Mouse (Mus musculus) liver, adult 2 months (tissue): Measurements from ENCODE around the gene Zmym1. TPM values are rescaled to one million over a fixed set of nuclear protein-coding genes. Genes with fewer than 3 reads are reported as not detected.

Source experiments
- DNase-seq: peaks from one replicate; pipeline ENCODE4 v3.0.0-alpha.2; 2011; ENCODE audit warnings: low read depth, low spot score; ENCODE audit errors: extremely low read depth
- H3K27ac ChIP-seq: fragments of 200-500 bp; replicated peaks from 2 replicates; pipeline ENCODE4 v1.5.1; 2012; ENCODE audit warnings: low read depth, mild to moderate bottlenecking, control low read depth, inconsistent platforms, low read length; ENCODE audit not compliant: insufficient read depth
- H3K27me3 ChIP-seq: fragments of 200-500 bp; 2 replicates; pipeline ENCODE4 v1.6.1; 2012; ENCODE audit warnings: mild to moderate bottlenecking, moderate library complexity, low read length, inconsistent platforms; ENCODE audit not compliant: control insufficient read depth, insufficient read depth
- H3K36me3 ChIP-seq: fragments of 200-500 bp; 2 replicates; pipeline ENCODE4 v1.6.1; 2012; ENCODE audit warnings: low read length, inconsistent platforms; ENCODE audit not compliant: control insufficient read depth, insufficient read depth
- H3K4me1 ChIP-seq: fragments of 200-500 bp; 2 replicates; pipeline ENCODE4 v1.6.1; 2011; ENCODE audit warnings: low read length; ENCODE audit not compliant: control insufficient read depth, insufficient read depth
- H3K4me3 ChIP-seq: fragments of 200-500 bp; 2 replicates; pipeline ENCODE4 v1.5.1; 2011; ENCODE audit warnings: low read depth, mild to moderate bottlenecking, control low read depth, low read length, moderate library complexity; ENCODE audit not compliant: insufficient read depth
- H3K79me2 ChIP-seq: fragments of 200-500 bp; 2 replicates; pipeline ENCODE4 v1.6.1; 2012; ENCODE audit warnings: inconsistent platforms, mild to moderate bottlenecking, low read length, moderate library complexity; ENCODE audit not compliant: control insufficient read depth, insufficient read depth
- H3K9ac ChIP-seq: fragments of 200-500 bp; 2 replicates; pipeline ENCODE4 v1.6.1; 2012; ENCODE audit warnings: low read depth, mild to moderate bottlenecking, control low read depth, inconsistent platforms, low read length
- CTCF ChIP-seq: fragments of 200-500 bp; IDR thresholded peaks from 2 replicates; pipeline ENCODE4 v1.5.1; 2011; ENCODE audit warnings: low read depth, low read length, control low read depth
- POLR2A ChIP-seq: fragments of 200-500 bp; IDR thresholded peaks from 2 replicates; pipeline ENCODE4 v1.6.1; 2011; ENCODE audit warnings: low read length, control low read depth; ENCODE audit not compliant: insufficient read depth; ENCODE audit errors: extremely low read depth
- WGBS: fragments of 180-500 bp; shearing (Covaris S2); methylation state at CpG from one replicate; pipeline ENCODE4 v1.1.7; 2018; 5-methylcytosine and 5-hydroxymethylcytosine counted together
- polyA plus RNA-seq: library from polyadenylated mRNA; depleted of rRNA; stranded (reverse); fragments of >200 nt; gene quantifications from 2 replicates; pipeline ENCODE4 v1.2.3, GENCODE M21; 2012
- total RNA-seq: library from RNA; depleted of rRNA; stranded (reverse); fragments of >200 nt; gene quantifications from 2 replicates; pipeline ENCODE4 v1.2.3, GENCODE M21; 2014

The Zmym1 gene
- total and polyA plus RNA-seq, 2 experiments: 0.62 to 5.0 TPM

DNA sequence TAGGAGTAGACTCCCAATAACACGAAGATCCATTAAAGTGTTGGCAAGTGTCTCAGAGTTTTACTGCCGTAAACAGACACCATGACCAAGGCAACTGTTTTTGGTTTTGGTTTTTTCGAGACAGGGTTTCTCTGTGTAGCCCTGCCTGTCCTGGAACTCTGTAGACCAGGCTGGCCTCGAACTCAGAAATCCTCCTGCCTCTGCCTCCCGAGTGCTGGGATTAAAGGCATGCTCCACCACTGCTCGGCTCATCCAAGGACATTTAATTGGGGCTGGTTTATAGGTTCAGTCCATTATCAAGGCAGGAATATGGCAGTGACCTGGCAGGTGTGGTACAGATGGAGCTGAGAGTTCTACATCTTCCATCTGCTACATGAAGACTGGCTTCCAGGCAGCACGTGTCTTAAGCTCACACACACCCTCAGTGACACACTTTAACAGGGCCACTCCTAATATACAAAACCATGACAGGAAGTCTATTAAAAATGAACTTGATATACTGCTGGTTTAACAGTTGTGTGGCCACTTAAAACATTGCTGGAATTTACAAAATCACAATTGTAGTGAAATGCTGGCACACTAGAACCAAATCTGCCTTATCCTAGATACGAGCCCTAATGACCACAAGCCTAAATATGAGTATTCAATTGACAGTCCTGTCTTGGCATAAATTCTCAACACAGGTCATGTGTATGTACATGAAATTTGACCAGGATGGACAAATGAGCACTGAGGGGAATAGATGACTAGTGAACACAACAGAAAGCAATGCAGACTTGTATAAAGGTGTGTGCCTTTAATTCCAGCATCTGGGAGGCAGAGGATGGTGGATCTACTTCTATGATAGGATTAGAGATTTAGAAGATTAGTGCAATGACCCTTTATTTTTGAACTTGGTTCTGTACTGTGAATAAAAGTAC, 22.8 kb downstream of the Zmym1 start:
- H3K36me3 ChIP-seq: peaks cover 61% of the 10 kb centered on the region
- 91% methylated on average over 8 of the region's 8 CpGs for WGBS

GRCm38 (mm10) chr4:127037158-127037557, 23.8 kb downstream of the Zmym1 start:
- no peak overlapping the region for H3K9ac ChIP-seq
- WGBS: 63% methylated on average over 3 of the region's 3 CpGs
- peaks cover 70% of the 10 kb centered on the region for H3K36me3 ChIP-seq
- TF ChIP-seq CTCF (no peak), POLR2A (no peak)
- peak; percentile 57 for DNase-seq
- no peak overlapping the region for H3K27ac ChIP-seq
- no peak overlapping the region for H3K4me3 ChIP-seq
- no peaks in the 10 kb centered on the region for H3K27me3 ChIP-seq
- H3K4me1 ChIP-seq: no peaks in the 10 kb centered on the region; the same call in 1 of the 2 replicates
- no peaks in the 10 kb centered on the region; the same call in 1 of the 2 replicates for H3K79me2 ChIP-seq

More for the DNA sequence above, 22.8 kb downstream of the Zmym1 start:
- Histone ChIP-seq H3K4me3 (no peak overlapping the region), H3K27me3 (no peaks in the 10 kb centered on the region), H3K79me2 (no peaks in the 10 kb centered on the region), H3K9ac (no peak overlapping the region), H3K27ac (no peak overlapping the region), H3K4me1 (no peaks in the 10 kb centered on the region; the same call in 1 of the 2 replicates)
- no peak for DNase-seq
- TF ChIP-seq CTCF (no peak), POLR2A (no peak)

- no peak overlapping the region for H3K9ac ChIP-seq
- peaks cover 73% of the 10 kb centered on the region for H3K36me3 ChIP-seq
- no peaks in the 10 kb centered on the region for H3K27me3 ChIP-seq
- peaks cover 12% of the 10 kb centered on the region; the same call in 1 of the 2 replicates for H3K79me2 ChIP-seq
- H3K4me1 ChIP-seq: peaks cover 13% of the 10 kb centered on the region
- peak; percentile 30 for TF ChIP-seq CTCF
- no peak for TF ChIP-seq POLR2A
- no peak overlapping the region for H3K4me3 ChIP-seq
- DNase-seq: peak; percentile 33
- WGBS: 64% methylated on average over 4 of the region's 4 CpGs
- H3K27ac ChIP-seq: no peak overlapping the region
Observed at GRCm38 (mm10) chr4:127027228-127028190, 33.4 kb downstream of the Zmym1 start.

DNA sequence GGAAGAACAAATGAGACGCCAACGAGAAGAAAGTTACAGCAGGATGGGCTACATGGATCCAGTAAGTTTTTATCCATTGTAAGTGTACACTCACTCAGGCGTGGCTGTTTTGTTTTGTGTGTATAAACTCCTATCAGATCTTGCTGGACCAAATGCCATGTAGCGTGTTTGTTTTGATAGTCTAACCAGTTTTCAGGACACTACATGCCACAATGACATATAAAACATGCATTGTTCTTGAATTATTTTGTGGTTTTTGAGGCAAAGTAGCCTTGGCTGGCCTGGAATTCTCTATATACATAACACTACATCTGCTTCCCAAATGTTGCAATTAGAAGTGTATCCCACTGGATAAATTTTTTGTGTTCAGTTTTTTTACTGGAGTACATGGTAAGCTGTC, 34.1 kb downstream of the Zmym1 start:
- TF ChIP-seq CTCF (no peak), POLR2A (no peak)
- WGBS: 87% methylated on average over 4 of the region's 4 CpGs
- DNase-seq: no peak

GRCm38 (mm10) chr4:127024240-127024639, 36.7 kb downstream of the Zmym1 start:
- no peak overlapping the region for H3K9ac ChIP-seq
- TF ChIP-seq POLR2A (no peak), CTCF (no peak)
- peaks cover 13% of the 10 kb centered on the region for H3K4me1 ChIP-seq
- DNase-seq: no peak
- peaks cover 48% of the 10 kb centered on the region for H3K36me3 ChIP-seq
- 50% methylated on average over 1 of the region's 1 CpGs for WGBS
- H3K27me3 ChIP-seq: no peaks in the 10 kb centered on the region
- H3K27ac ChIP-seq: no peak overlapping the region
- peaks cover 25% of the 10 kb centered on the region; the same call in 1 of the 2 replicates for H3K79me2 ChIP-seq
- no peak overlapping the region; the same call in 1 of the 2 replicates for H3K4me3 ChIP-seq

More for the DNA sequence above, 34.1 kb downstream of the Zmym1 start:
- Histone ChIP-seq H3K27me3 (no peaks in the 10 kb centered on the region), H3K9ac (no peak overlapping the region), H3K79me2 (peaks cover 18% of the 10 kb centered on the region; the same call in 1 of the 2 replicates), H3K4me3 (no peak overlapping the region), H3K27ac (no peak overlapping the region), H3K4me1 (peaks cover 13% of the 10 kb centered on the region), H3K36me3 (peaks cover 68% of the 10 kb centered on the region)
